Mouse (Mus musculus): Measurements from ENCODE around the gene Foxp1. TPM values are rescaled to one million over a fixed set of nuclear protein-coding genes. Genes with fewer than 3 reads are reported as not detected.

Foxp1 gene
- total and polyA plus RNA-seq, 3 experiments: 16.1 to 42.0 TPM; not detected in 1

DNA sequence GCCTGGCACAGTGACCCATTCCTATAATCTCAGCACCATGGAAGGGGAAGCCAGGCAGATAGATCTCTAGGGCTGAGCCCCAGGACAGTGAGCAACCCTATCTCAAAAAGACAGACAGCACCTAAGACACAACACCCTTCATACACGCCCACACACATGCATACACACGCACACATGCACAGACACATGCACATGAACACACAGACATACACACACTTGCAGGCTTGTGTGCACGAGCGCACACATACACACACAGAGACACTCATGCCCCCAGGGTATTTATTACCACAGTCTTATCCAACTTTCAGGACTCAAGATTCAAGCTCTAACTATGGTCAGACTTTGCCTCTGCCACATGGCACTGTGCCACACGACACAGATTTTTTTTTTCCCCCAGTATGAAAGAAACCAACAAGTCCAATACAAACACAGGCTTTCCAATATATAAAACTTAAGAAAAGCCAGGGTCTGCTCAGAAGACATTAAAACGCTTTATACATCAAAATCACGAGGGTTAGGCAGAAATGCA, 38.3 kb downstream of the Foxp1 start:
- Histone ChIP-seq H3K27me3 (ENCODE audit: control insufficient read depth in 1 of 2, insufficient read depth in 2 of 2, low read length in 2 of 2) (no peaks in the 10 kb centered on the region), H3K36me3 (ENCODE audit: control insufficient read depth in 1 of 2, insufficient read depth in 2 of 2, low read length in 2 of 2) (no peaks in the 10 kb centered on the region; a peak in 1 of 4 replicates), H3K9me3 (replicated peaks; ENCODE audit: insufficient read depth, low read length) (no peaks in the 10 kb centered on the region), H3K4me3 (ENCODE audit: control insufficient read depth in 1 of 2, insufficient read depth in 1 of 2, low read depth in 2 of 2, low read length in 2 of 2) (no peak overlapping the region), H3K79me2 (ENCODE audit: control insufficient read depth, insufficient read depth, low read length, poor library complexity) (no peaks in the 10 kb centered on the region), H3K9ac (ENCODE audit: control insufficient read depth, low read depth, low read length, poor library complexity, severe bottlenecking) (no peak overlapping the region), H3K4me1 (ENCODE audit: control insufficient read depth in 1 of 2, insufficient read depth in 2 of 2, low read length in 2 of 2) (no peaks in the 10 kb centered on the region), H3K27ac (ENCODE audit: control insufficient read depth, low read depth, low read length) (no peak overlapping the region)
- TF ChIP-seq ZMIZ1 (IDR thresholded peaks at IDR 0.05; ENCODE audit: low read depth, low read length) (no peak), POLR2AphosphoS2 (IDR thresholded peaks at IDR 0.05; ENCODE audit: low read length) (no peak), POLR2AphosphoS5 (IDR thresholded peaks at IDR 0.05; ENCODE audit: borderline replicate concordance, low read depth, low read length) (no peak), GABPA (IDR thresholded peaks at IDR 0.05; ENCODE audit: low read depth, low read length) (no peak), HCFC1 (IDR thresholded peaks at IDR 0.05; ENCODE audit: low read depth, low read length) (no peak), JUND (IDR thresholded peaks at IDR 0.05; ENCODE audit: low read depth, low read length) (no peak), CTCF (IDR thresholded peaks at IDR 0.05 in 2 of 3, conservative IDR thresholded peaks at IDR 0.05 in 1 of 3; ENCODE audit: control insufficient read depth in 1 of 3, insufficient read depth in 1 of 3, low read depth in 2 of 3, low read length in 3 of 3, poor library complexity in 1 of 3, severe bottlenecking in 1 of 3) (no peak), E2F4 (IDR thresholded peaks at IDR 0.05; ENCODE audit: borderline replicate concordance, low read depth, low read length) (no peak), MXI1 (IDR thresholded peaks at IDR 0.05; ENCODE audit: low read depth, low read length) (no peak), NRF1 (IDR thresholded peaks at IDR 0.05; ENCODE audit: insufficient read depth, low read depth, low read length, poor library complexity, severe bottlenecking) (no peak), EP300 (IDR thresholded peaks at IDR 0.05; ENCODE audit: low read depth in 1 of 2, low read length in 2 of 2) (no peak), NELFE (IDR thresholded peaks at IDR 0.05; ENCODE audit: low read depth, low read length) (no peak), RAD21 (IDR thresholded peaks at IDR 0.05; ENCODE audit: low read depth, low read length) (no peak), ZC3H11A (IDR thresholded peaks at IDR 0.05; ENCODE audit: low read depth, low read length) (no peak), MAFK (IDR thresholded peaks at IDR 0.05; ENCODE audit: borderline replicate concordance, low read depth, low read length) (no peak), MAX (IDR thresholded peaks at IDR 0.05; ENCODE audit: low read length) (no peak), MAZ (IDR thresholded peaks at IDR 0.05; ENCODE audit: low read depth, low read length) (no peak), GATA1 (IDR thresholded peaks at IDR 0.05; ENCODE audit: low read depth, low read length) (no peak)
- no peak for DNase-seq (ENCODE audit: low read depth, low spot score)

DNA sequence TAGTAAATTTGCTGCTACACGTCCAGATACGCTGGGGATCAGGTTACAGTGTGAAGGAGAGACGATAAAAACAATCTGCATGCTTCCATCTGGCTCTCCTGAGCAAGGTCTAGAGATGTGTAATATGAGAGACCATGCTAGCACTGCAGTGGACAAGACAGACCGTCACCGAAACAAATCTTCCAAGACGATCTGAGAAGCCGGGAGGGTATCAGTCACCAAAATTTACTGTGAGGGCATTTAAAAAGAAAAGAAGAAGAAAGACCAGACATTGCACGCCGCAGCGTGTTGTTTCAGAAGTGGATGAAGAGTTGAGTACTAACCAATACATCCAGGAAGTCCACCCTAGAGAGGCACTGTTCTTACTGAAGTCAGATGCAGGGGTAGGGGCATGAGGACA, 39.0 kb downstream of the Foxp1 start:
- TF ChIP-seq ZMIZ1 (IDR thresholded peaks at IDR 0.05; ENCODE audit: low read depth, low read length): no peak
- no peak for TF ChIP-seq POLR2A (IDR thresholded peaks at IDR 0.05; ENCODE audit: control insufficient read depth in 1 of 2, insufficient read depth in 1 of 2, low read depth in 1 of 2, low read length in 2 of 2, poor library complexity in 1 of 2)
- no peak for TF ChIP-seq MYB (IDR thresholded peaks at IDR 0.05; ENCODE audit: low read depth, low read length)
- no peak for TF ChIP-seq SIN3A (IDR thresholded peaks at IDR 0.05; ENCODE audit: low read length)
- no peak for TF ChIP-seq RCOR1 (IDR thresholded peaks at IDR 0.05; ENCODE audit: low read depth, low read length)
- TF ChIP-seq ZC3H11A (IDR thresholded peaks at IDR 0.05; ENCODE audit: low read depth, low read length): no peak
- TF ChIP-seq MAZ (IDR thresholded peaks at IDR 0.05; ENCODE audit: low read depth, low read length): no peak
- TF ChIP-seq ETS1 (IDR thresholded peaks at IDR 0.05; ENCODE audit: low read depth, low read length): no peak
- no peak for TF ChIP-seq ZNF384 (IDR thresholded peaks at IDR 0.05; ENCODE audit: low read depth, low read length)
- no peak for TF ChIP-seq EP300 (IDR thresholded peaks at IDR 0.05; ENCODE audit: low read depth in 1 of 2, low read length in 2 of 2)
- no peak for TF ChIP-seq E2F4 (IDR thresholded peaks at IDR 0.05; ENCODE audit: borderline replicate concordance, low read depth, low read length)
- H3K79me2 ChIP-seq (ENCODE audit: control insufficient read depth, insufficient read depth, low read length, poor library complexity): no peaks in the 10 kb centered on the region
- H3K9ac ChIP-seq (ENCODE audit: control insufficient read depth, low read depth, low read length, poor library complexity, severe bottlenecking): no peak overlapping the region
- H3K4me1 ChIP-seq (ENCODE audit: control insufficient read depth in 1 of 2, insufficient read depth in 2 of 2, low read length in 2 of 2): no peaks in the 10 kb centered on the region
- no peak overlapping the region for H3K4me3 ChIP-seq (ENCODE audit: control insufficient read depth in 1 of 2, insufficient read depth in 1 of 2, low read depth in 2 of 2, low read length in 2 of 2)
- no peaks in the 10 kb centered on the region for H3K27me3 ChIP-seq (ENCODE audit: control insufficient read depth in 1 of 2, insufficient read depth in 2 of 2, low read length in 2 of 2)
- H3K9me3 ChIP-seq (replicated peaks; ENCODE audit: insufficient read depth, low read length): no peaks in the 10 kb centered on the region
- no peaks in the 10 kb centered on the region for H3K36me3 ChIP-seq (ENCODE audit: control insufficient read depth in 1 of 2, insufficient read depth in 2 of 2, low read length in 2 of 2)
- no peak overlapping the region for H3K27ac ChIP-seq (ENCODE audit: control insufficient read depth, low read depth, low read length)
- DNase-seq (ENCODE audit: low read depth, low spot score): no peak

All from MEL (cell line).